Mouse (Mus musculus) G1E (cell line): Measurements from ENCODE around the gene Xpnpep1.

Experiments
- CTCF ChIP-seq: IDR thresholded peaks from 2 replicates; pipeline ENCODE4 v1.5.1; 2012; ENCODE audit warnings: low read depth, low read length, inconsistent platforms, mixed read lengths
- GATA1 ChIP-seq: IDR thresholded peaks from 2 replicates; pipeline ENCODE4 v1.6.1; 2012; ENCODE audit warnings: borderline replicate concordance, low read length, inconsistent platforms, mixed read lengths
- POLR2AphosphoS5 ChIP-seq: IDR thresholded peaks from 2 replicates; pipeline ENCODE4 v1.6.1; 2012; ENCODE audit warnings: low read depth, low read length, inconsistent platforms; ENCODE audit not compliant: insufficient replicate concordance

GRCm38 (mm10) chr19:53022037-53022614, 17.9 kb downstream of the Xpnpep1 start:
- no peak for TF ChIP-seq CTCF
- TF ChIP-seq GATA1 = no peak
- no peak for TF ChIP-seq POLR2AphosphoS5
